Mouse (Mus musculus): ENCODE data around the gene Fut8.
"Not testable (repeated sequence)": the region's sequence is repeated elsewhere in the genome, so short reads cannot be mapped to it uniquely, and the experiment has no call there.

Fut8 gene

GRCm38 (mm10) chr12:77222272-77222874 is 15.6 kb upstream of the Fut8 start:
- DNase-seq (ENCODE audit: low spot score): no peak

- peak; percentile 10 for DNase-seq (ENCODE audit: low spot score)
Measured at GRCm38 (mm10) chr12:77223595-77223994, 14.3 kb upstream of the Fut8 start.

GRCm38 (mm10) chr12:77224121-77224520 is 13.8 kb upstream of the Fut8 start:
- no peak for DNase-seq (ENCODE audit: low spot score)

- DNase-seq (ENCODE audit: low spot score): no peak
Measured at GRCm38 (mm10) chr12:77224891-77225290, 13.0 kb upstream of the Fut8 start.

- no peak for DNase-seq (ENCODE audit: low spot score)
Measured at GRCm38 (mm10) chr12:77225727-77226126, 12.2 kb upstream of the Fut8 start.

- no peak for DNase-seq (ENCODE audit: low spot score)
Measured at GRCm38 (mm10) chr12:77235958-77236357, 2.0 kb upstream of the Fut8 start.

GRCm38 (mm10) chr12:77238531-77239389 is 835 bp downstream of the Fut8 start:
- peak; percentile 82 for DNase-seq (ENCODE audit: low spot score)

- DNase-seq (ENCODE audit: low spot score): no peak
Measured at GRCm38 (mm10) chr12:77239390-77240061, 1.6 kb downstream of the Fut8 start.

- no peak for DNase-seq (ENCODE audit: low spot score)
Measured at GRCm38 (mm10) chr12:77240372-77240771, 2.4 kb downstream of the Fut8 start.

GRCm38 (mm10) chr12:77240839-77241238 is 2.9 kb downstream of the Fut8 start:
- DNase-seq (ENCODE audit: low spot score): no peak

- DNase-seq (ENCODE audit: low spot score): no peak
Measured at GRCm38 (mm10) chr12:77262650-77263049, 24.7 kb downstream of the Fut8 start.

GRCm38 (mm10) chr12:77263816-77264215 is 25.9 kb downstream of the Fut8 start:
- no peak for DNase-seq (ENCODE audit: low spot score)

- no peak for DNase-seq (ENCODE audit: low spot score)
Measured at GRCm38 (mm10) chr12:77270694-77271093, 32.8 kb downstream of the Fut8 start.

GRCm38 (mm10) chr12:77288507-77288906 is 50.6 kb downstream of the Fut8 start:
- no peak for DNase-seq (ENCODE audit: low spot score)

GRCm38 (mm10) chr12:77291017-77291416 is 53.1 kb downstream of the Fut8 start:
- no peak for DNase-seq (ENCODE audit: low spot score)

GRCm38 (mm10) chr12:77291864-77292263 is 53.9 kb downstream of the Fut8 start:
- not testable (repeated sequence) for DNase-seq (ENCODE audit: low spot score)

GRCm38 (mm10) chr12:77292375-77293258 is 54.7 kb downstream of the Fut8 start:
- DNase-seq (ENCODE audit: low spot score): no peak

- DNase-seq (ENCODE audit: low spot score): no peak
Measured at GRCm38 (mm10) chr12:77296119-77296518, 58.2 kb downstream of the Fut8 start.

GRCm38 (mm10) chr12:77297114-77297513 is 59.2 kb downstream of the Fut8 start:
- DNase-seq (ENCODE audit: low spot score): no peak

GRCm38 (mm10) chr12:77297858-77298257 is 59.9 kb downstream of the Fut8 start:
- no peak for DNase-seq (ENCODE audit: low spot score)

- DNase-seq (ENCODE audit: low spot score): no peak
Measured at GRCm38 (mm10) chr12:77302011-77302410, 64.1 kb downstream of the Fut8 start.

GRCm38 (mm10) chr12:77303367-77303766 is 65.4 kb downstream of the Fut8 start:
- DNase-seq (ENCODE audit: low spot score): no peak

All from urinary bladder, postnatal 25 days (tissue).